Mouse (Mus musculus): ENCODE data around the gene Prr7.
A peak's percentile ranks its signal among the peaks of the same experiment; 100 is the strongest.
"Not testable (repeated sequence)": the region's sequence is repeated elsewhere in the genome, so short reads cannot be mapped to it uniquely, and the experiment has no call there.

The Prr7 gene

GRCm38 (mm10) chr13:55464027-55464884, at the start of gene Prr7:
TSS of gene Prr7 (plus strand) at chr13:55464267.
- peak; percentile 79 for DNase-seq (ENCODE audit: low spot score)

GRCm38 (mm10) chr13:55414743-55415380, 49.2 kb upstream of the Prr7 start, which contains the start of gene Pfn3:
TSS of gene Pfn3 (minus strand) at chr13:55415232.
- peak; percentile 37 for DNase-seq (ENCODE audit: low spot score)

GRCm38 (mm10) chr13:55418004-55418403, 46.1 kb upstream of the Prr7 start:
- peak; percentile 88 for DNase-seq (ENCODE audit: low spot score)

- no peak for DNase-seq (ENCODE audit: low spot score)
Observed at GRCm38 (mm10) chr13:55419142-55419541, 44.9 kb upstream of the Prr7 start.

- DNase-seq (ENCODE audit: low spot score) = no peak
Observed at GRCm38 (mm10) chr13:55420018-55420932, 43.8 kb upstream of the Prr7 start.

GRCm38 (mm10) chr13:55420933-55421800, 42.9 kb upstream of the Prr7 start:
- peak; percentile 77 for DNase-seq (ENCODE audit: low spot score)

GRCm38 (mm10) chr13:55426613-55427012, 37.5 kb upstream of the Prr7 start, which contains the start of gene F12:
TSS of gene F12 (minus strand) at chr13:55426793.
- DNase-seq (ENCODE audit: low spot score) = no peak

GRCm38 (mm10) chr13:55429226-55429888, 34.7 kb upstream of the Prr7 start:
- no peak for DNase-seq (ENCODE audit: low spot score)

GRCm38 (mm10) chr13:55430566-55430965, 33.5 kb upstream of the Prr7 start:
- DNase-seq (ENCODE audit: low spot score) = no peak

GRCm38 (mm10) chr13:55431889-55432685, 32.0 kb upstream of the Prr7 start:
- DNase-seq (ENCODE audit: low spot score) = no peak

GRCm38 (mm10) chr13:55437111-55437629, 26.9 kb upstream of the Prr7 start:
- not testable (repeated sequence) for DNase-seq (ENCODE audit: low spot score)

- no peak for DNase-seq (ENCODE audit: low spot score)
Observed at GRCm38 (mm10) chr13:55443799-55444285, 20.2 kb upstream of the Prr7 start.

GRCm38 (mm10) chr13:55444286-55444936, 19.7 kb upstream of the Prr7 start:
- DNase-seq (ENCODE audit: low spot score) = no peak

GRCm38 (mm10) chr13:55444937-55445315, 19.1 kb upstream of the Prr7 start, which contains the start of gene Grk6:
TSS of gene Grk6 (plus strand) at chr13:55445072.
- DNase-seq (ENCODE audit: low spot score) = peak; percentile 99

GRCm38 (mm10) chr13:55445361-55446091, 18.5 kb upstream of the Prr7 start:
- peak; percentile 56 for DNase-seq (ENCODE audit: low spot score)

GRCm38 (mm10) chr13:55446483-55447105, 17.5 kb upstream of the Prr7 start:
- DNase-seq (ENCODE audit: low spot score) = no peak

GRCm38 (mm10) chr13:55447543-55447943, 16.5 kb upstream of the Prr7 start:
- no peak for DNase-seq (ENCODE audit: low spot score)

Measured in retina, embryonic 14.5 days (tissue).